Mouse (Mus musculus) megakaryocyte-erythroid progenitor cell, adult 5-6 weeks (primary cell): Measurements from ENCODE around the gene Olfr906. TPM values are rescaled to one million over a fixed set of nuclear protein-coding genes. Genes with fewer than 3 reads are reported as not detected.

Experiments used
- ATAC-seq: replicated peaks from 2 replicates; pipeline ENCODE4 v1.8.0; 2016; ENCODE audit warnings: mild to moderate bottlenecking, inconsistent platforms; ENCODE audit not compliant: severe bottlenecking, poor library complexity, low FRiP score, low TSS enrichment
- total RNA-seq, 2 experiments: library from RNA; stranded (forward) in 1 of 2; stranded (reverse) in 1 of 2; fragments of 200-1000, 215-1000 nt in 1 of 2; fragments of >200 nt in 1 of 2; fragmentation: Nextera tagmentation in 1 of 2; gene quantifications; 2 replicates each; pipeline ENCODE4 v1.2.3; 2014 to 2017

The Olfr906 gene
- not detected in 2 replicates for total RNA-seq (2014; fragmentation: Nextera tagmentation)
- not detected in 2 replicates for total RNA-seq (2017)

DNA sequence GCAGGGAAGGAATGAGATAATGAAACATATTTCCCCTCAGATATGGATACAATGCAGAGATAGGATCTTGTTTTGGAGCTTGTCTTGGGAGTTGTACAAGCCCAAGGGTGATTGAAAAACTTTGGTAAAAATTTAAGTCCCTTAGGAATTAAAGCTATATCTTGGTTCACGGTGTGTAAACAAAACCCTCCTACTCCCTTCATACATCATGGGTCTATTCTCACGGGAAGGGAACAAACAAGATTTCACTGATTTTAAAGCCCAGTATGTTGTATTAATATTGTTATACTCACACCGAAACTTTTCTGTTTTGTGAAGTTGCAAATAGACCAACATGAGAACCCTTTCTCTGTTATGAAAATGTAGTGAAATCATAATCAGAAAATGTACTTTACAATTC, at the start of gene Olfr906:
Gene Olfr906 (plus strand): TSS at position 301 of the 400 bp plus-strand sequence.
- ATAC-seq = no peak

DNA sequence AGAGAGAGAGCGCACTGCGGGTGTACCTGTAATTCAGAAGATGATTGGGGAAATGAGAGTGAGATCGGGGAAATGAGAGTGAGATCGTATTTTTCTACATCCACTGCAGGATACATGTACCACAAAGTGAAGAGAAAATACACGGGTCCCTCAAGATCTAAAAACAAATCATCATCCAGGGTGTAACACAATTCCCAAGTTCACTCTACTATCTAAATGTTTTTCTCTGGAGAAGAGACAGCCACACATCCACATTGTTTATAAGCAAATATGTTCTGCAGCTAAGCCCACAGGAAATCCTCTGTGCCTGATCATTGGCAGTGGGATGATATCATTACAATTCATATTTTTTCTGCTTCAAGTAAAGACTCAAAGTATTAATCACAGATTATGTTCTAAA, 39.5 kb upstream of the Olfr906 start, which contains the start of gene Olfr902:
Gene Olfr902 (plus strand): TSS at position 301 of the 400 bp plus-strand sequence.
- ATAC-seq = no peak

DNA sequence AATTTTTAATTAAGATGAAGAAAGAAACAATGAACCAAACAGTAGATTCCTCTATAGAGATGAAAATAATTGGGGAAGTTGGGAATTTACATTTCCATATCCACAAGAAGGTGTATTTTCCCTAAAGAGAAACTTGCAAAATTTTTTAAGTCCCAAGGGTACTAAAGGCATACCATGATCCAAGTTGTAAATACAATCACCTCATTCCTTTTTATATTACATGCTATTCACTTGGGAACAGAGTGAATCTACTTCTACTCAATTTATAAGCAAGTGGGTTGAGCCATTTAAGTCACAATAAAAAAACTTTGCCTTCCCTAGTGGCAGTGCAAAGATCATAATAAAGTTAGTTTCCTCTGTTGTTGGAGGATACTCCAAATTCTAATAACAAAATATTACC, 24.0 kb upstream of the Olfr906 start, which contains the start of gene Olfr904:
Gene Olfr904 (plus strand): TSS at position 301 of the 400 bp plus-strand sequence.
- ATAC-seq = no peak

DNA sequence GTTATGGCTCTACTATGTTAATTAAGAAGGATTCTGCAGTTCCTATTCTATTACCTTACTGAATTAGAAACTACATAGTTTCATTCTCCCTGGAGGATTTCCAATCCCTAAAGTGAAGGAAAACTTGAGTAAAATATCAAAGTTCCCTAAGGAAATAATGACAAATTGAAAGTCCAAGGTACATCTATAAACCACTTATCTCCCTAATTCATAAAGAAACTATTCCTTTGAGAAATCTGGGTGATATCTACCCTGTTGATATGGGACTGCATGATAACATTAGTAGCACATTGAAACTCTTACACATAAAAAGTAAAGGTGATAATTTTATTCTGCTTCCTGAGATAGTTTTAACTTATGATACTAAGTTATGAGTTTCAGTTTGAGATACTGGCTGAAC, 16.1 kb upstream of the Olfr906 start, which contains the start of gene Olfr905:
Gene Olfr905 (plus strand): TSS at position 301 of the 400 bp plus-strand sequence.
- ATAC-seq = no peak

DNA sequence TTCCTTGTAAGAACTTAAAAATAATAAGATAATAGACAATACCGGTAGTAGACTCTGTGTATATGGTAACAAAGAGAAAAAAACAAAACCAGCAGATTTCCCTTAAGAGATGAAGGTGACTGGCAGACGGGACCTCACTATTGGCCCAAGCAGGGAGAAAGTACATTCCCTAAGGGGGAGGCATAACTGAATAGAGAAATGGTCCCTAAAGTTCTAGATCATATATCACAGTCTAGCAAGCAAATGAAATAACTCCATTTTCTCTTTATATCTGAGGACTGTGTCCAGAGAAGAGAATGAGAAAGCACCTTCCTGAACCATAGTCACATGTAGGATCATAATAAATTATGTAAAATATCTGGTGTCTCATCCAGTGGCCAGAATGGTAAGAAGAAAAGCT, 8.6 kb downstream of the Olfr906 start, which contains the start of gene Olfr907:
Gene Olfr907 (plus strand): TSS at position 301 of the 400 bp plus-strand sequence.
- ATAC-seq = no peak

DNA sequence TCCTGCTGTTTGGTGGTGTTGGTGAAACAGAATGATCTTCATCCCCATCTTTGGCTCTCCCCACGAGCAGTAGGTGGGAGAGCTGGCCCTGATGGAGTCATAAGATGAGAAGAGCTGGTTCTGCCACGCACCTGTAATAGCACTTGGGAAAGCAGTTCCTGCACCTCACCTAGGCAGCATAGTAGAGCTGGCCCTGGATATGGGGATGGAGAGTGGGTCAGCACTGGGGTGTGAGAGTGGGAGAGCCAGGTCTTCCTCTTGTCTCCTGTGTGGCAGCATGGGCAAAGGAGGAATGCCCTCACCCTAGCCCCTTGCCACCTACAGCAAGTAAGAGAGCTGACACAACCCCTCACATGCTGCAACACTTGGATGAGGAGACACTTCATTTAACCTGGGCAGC, 25.5 kb downstream of the Olfr906 start:
- ATAC-seq = no peak

DNA sequence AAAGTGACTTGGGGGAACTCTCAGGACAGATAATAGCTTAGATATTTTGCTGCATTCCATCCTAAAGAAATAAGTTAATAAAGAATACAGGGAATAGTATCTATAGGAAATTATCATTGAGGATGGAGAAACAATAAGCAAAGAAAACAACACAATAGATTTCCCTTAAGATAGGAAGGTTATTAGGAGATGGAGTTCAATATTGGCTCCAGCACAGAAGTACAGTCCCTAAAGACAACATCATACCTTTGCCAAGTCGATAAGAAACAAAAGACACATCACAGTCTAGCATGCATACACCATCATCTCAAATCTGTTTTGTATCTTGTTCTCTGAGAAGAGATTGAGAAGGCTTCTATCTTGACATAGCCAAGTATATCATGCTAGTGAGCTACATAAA, 34.4 kb downstream of the Olfr906 start, which contains the start of gene Olfr911-ps1:
Gene Olfr911-ps1 (plus strand): TSS at position 301 of the 400 bp plus-strand sequence.
- no peak for ATAC-seq

DNA sequence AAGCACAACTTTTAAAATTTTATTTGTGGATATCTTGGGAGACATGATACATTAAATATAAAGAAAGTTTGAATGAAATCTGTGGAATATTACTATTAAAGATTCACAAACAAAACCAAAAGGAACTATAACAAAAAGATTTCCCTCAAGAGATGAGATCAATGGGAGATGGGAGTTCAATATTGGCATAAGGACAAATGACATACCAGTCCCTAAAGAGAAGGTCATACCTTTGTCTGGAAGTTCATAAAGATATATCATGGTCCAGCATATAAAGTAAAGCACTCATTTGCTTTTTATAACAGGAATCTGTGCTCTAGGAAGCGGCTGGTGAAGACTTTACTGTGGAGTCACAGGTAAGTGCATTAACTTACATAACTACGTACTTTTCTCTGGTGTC, 50.7 kb downstream of the Olfr906 start, which contains the start of gene Olfr910:
Gene Olfr910 (plus strand): TSS at position 301 of the 400 bp plus-strand sequence.
- no peak for ATAC-seq

Other genes starting within 250 kb of the Olfr906 start
- not detected in 2 replicates for gene Olfr143, start 234.3 kb upstream of the Olfr906 start, total RNA-seq (2014; fragmentation: Nextera tagmentation)
- gene Olfr143, start 234.3 kb upstream of the Olfr906 start, total RNA-seq (2017) = not detected in 2 replicates
- not detected in 2 replicates for gene Olfr895, start 219.2 kb upstream of the Olfr906 start, total RNA-seq (2014; fragmentation: Nextera tagmentation)
- gene Olfr895, start 219.2 kb upstream of the Olfr906 start, total RNA-seq (2017) = not detected in 2 replicates
- gene Olfr896-ps1, start 196.0 kb upstream of the Olfr906 start, total RNA-seq (2014; fragmentation: Nextera tagmentation) = not detected in 2 replicates
- not detected in 2 replicates for gene Olfr896-ps1, start 196.0 kb upstream of the Olfr906 start, total RNA-seq (2017)
- gene Olfr25, start 158.0 kb upstream of the Olfr906 start, total RNA-seq (2014; fragmentation: Nextera tagmentation) = not detected in 2 replicates
- gene Olfr25, start 158.0 kb upstream of the Olfr906 start, total RNA-seq (2017) = not detected in 2 replicates
- gene Olfr898, start 138.7 kb upstream of the Olfr906 start, total RNA-seq (2014; fragmentation: Nextera tagmentation) = not detected in 2 replicates
- gene Olfr898, start 138.7 kb upstream of the Olfr906 start, total RNA-seq (2017) = not detected in 2 replicates
- not detected in 2 replicates for gene Olfr250, start 120.2 kb upstream of the Olfr906 start, total RNA-seq (2014; fragmentation: Nextera tagmentation)
- gene Olfr250, start 120.2 kb upstream of the Olfr906 start, total RNA-seq (2017) = not detected in 2 replicates
- not detected in 2 replicates for gene Olfr251, start 110.0 kb upstream of the Olfr906 start, total RNA-seq (2014; fragmentation: Nextera tagmentation)
- gene Olfr251, start 110.0 kb upstream of the Olfr906 start, total RNA-seq (2017) = not detected in 2 replicates
- not detected in 2 replicates for gene Olfr147, start 85.4 kb upstream of the Olfr906 start, total RNA-seq (2014; fragmentation: Nextera tagmentation)
- not detected in 2 replicates for gene Olfr147, start 85.4 kb upstream of the Olfr906 start, total RNA-seq (2017)
- gene Olfr901, start 57.6 kb upstream of the Olfr906 start, total RNA-seq (2014; fragmentation: Nextera tagmentation) = not detected in 2 replicates
- gene Olfr901, start 57.6 kb upstream of the Olfr906 start, total RNA-seq (2017) = not detected in 2 replicates
- gene Olfr902, start 39.4 kb upstream of the Olfr906 start, total RNA-seq (2014; fragmentation: Nextera tagmentation) = not detected in 2 replicates
- not detected in 2 replicates for gene Olfr902, start 39.4 kb upstream of the Olfr906 start, total RNA-seq (2017)
- gene Olfr904, start 23.9 kb upstream of the Olfr906 start, total RNA-seq (2014; fragmentation: Nextera tagmentation) = not detected in 2 replicates
- not detected in 2 replicates for gene Olfr904, start 23.9 kb upstream of the Olfr906 start, total RNA-seq (2017)
- not detected in 2 replicates for gene Olfr905, start 16.0 kb upstream of the Olfr906 start, total RNA-seq (2014; fragmentation: Nextera tagmentation)
- gene Olfr905, start 16.0 kb upstream of the Olfr906 start, total RNA-seq (2017) = not detected in 2 replicates
- not detected in 2 replicates for gene Olfr907, start 8.7 kb downstream of the Olfr906 start, total RNA-seq (2014; fragmentation: Nextera tagmentation)
- gene Olfr907, start 8.7 kb downstream of the Olfr906 start, total RNA-seq (2017) = not detected in 2 replicates
- not detected in 2 replicates for gene Olfr911-ps1, start 34.5 kb downstream of the Olfr906 start, total RNA-seq (2014; fragmentation: Nextera tagmentation)
- gene Olfr911-ps1, start 34.5 kb downstream of the Olfr906 start, total RNA-seq (2017) = not detected in 2 replicates
- not detected in 2 replicates for gene Olfr910, start 50.8 kb downstream of the Olfr906 start, total RNA-seq (2014; fragmentation: Nextera tagmentation)
- gene Olfr910, start 50.8 kb downstream of the Olfr906 start, total RNA-seq (2017) = not detected in 2 replicates
- gene Olfr912, start 93.1 kb downstream of the Olfr906 start, total RNA-seq (2014; fragmentation: Nextera tagmentation) = not detected in 2 replicates
- gene Olfr912, start 93.1 kb downstream of the Olfr906 start, total RNA-seq (2017) = not detected in 2 replicates
- gene Olfr913, start 105.7 kb downstream of the Olfr906 start, total RNA-seq (2014; fragmentation: Nextera tagmentation) = not detected in 2 replicates
- not detected in 2 replicates for gene Olfr913, start 105.7 kb downstream of the Olfr906 start, total RNA-seq (2017)
- gene Olfr914, start 118.0 kb downstream of the Olfr906 start, total RNA-seq (2014; fragmentation: Nextera tagmentation) = not detected in 2 replicates
- gene Olfr914, start 118.0 kb downstream of the Olfr906 start, total RNA-seq (2017) = not detected in 2 replicates
- not detected in 2 replicates for gene Olfr916, start 172.8 kb downstream of the Olfr906 start, total RNA-seq (2014; fragmentation: Nextera tagmentation)
- gene Olfr916, start 172.8 kb downstream of the Olfr906 start, total RNA-seq (2017) = not detected in 2 replicates
- gene Olfr917, start 178.8 kb downstream of the Olfr906 start, total RNA-seq (2014; fragmentation: Nextera tagmentation) = not detected in 2 replicates
- gene Olfr917, start 178.8 kb downstream of the Olfr906 start, total RNA-seq (2017) = not detected in 2 replicates
- not detected in 2 replicates for gene Olfr918, start 187.5 kb downstream of the Olfr906 start, total RNA-seq (2014; fragmentation: Nextera tagmentation)
- gene Olfr918, start 187.5 kb downstream of the Olfr906 start, total RNA-seq (2017) = not detected in 2 replicates
- not detected in 2 replicates for gene Olfr919, start 216.6 kb downstream of the Olfr906 start, total RNA-seq (2014; fragmentation: Nextera tagmentation)
- gene Olfr919, start 216.6 kb downstream of the Olfr906 start, total RNA-seq (2017) = not detected in 2 replicates
- gene Vwa5a, start 231.2 kb downstream of the Olfr906 start, total RNA-seq (2014; fragmentation: Nextera tagmentation) = 12.3 and 16.2 TPM in 2 replicates
- 19.6 and 21.5 TPM in 2 replicates for gene Vwa5a, start 231.2 kb downstream of the Olfr906 start, total RNA-seq (2017)